Mouse (Mus musculus) megakaryocyte, embryonic 14.5 days (primary cell): ENCODE measurements around the gene Plekho1. TPM values are rescaled to one million over a fixed set of nuclear protein-coding genes. Genes with fewer than 3 reads are reported as not detected.
"Not testable (repeated sequence)": the region's sequence is repeated elsewhere in the genome, so short reads cannot be mapped to it uniquely, and the experiment has no call there.

Experiments
- H3K27me3 ChIP-seq: replicated peaks from 2 replicates; pipeline ENCODE3; 2012; ENCODE audit warnings: inconsistent platforms
- H3K36me3 ChIP-seq: replicated peaks from 2 replicates; pipeline ENCODE3; 2012; ENCODE audit warnings: low read length, inconsistent platforms, mixed read lengths
- H3K4me1 ChIP-seq: 2 replicates; pipeline ENCODE4 v1.6.1; 2012; ENCODE audit warnings: inconsistent platforms
- H3K4me3 ChIP-seq: replicated peaks from 2 replicates; pipeline ENCODE3; 2012; ENCODE audit warnings: moderate library complexity, mild to moderate bottlenecking, inconsistent platforms
- H3K9me3 ChIP-seq: 2 replicates; pipeline ENCODE4 v1.6.1; 2012; ENCODE audit warnings: inconsistent platforms
- FLI1 ChIP-seq: IDR thresholded peaks from 2 replicates; pipeline ENCODE4 v1.6.1; 2012; ENCODE audit warnings: low read length, inconsistent platforms, mixed read lengths
- GATA1 ChIP-seq: IDR thresholded peaks from 3 replicates; pipeline ENCODE4 v1.6.1; 2012; ENCODE audit warnings: mixed read lengths, low read length, inconsistent platforms, borderline replicate concordance
- polyA plus RNA-seq: library from polyadenylated mRNA; stranded (reverse); fragments of >175 nt; gene quantifications from 2 replicates; pipeline ENCODE4 v1.2.3, GENCODE M21; 2012; ENCODE audit warnings: low replicate concordance; ENCODE audit not compliant: insufficient read depth

The Plekho1 gene
- polyA plus RNA-seq, 1 experiment = 663 TPM

DNA sequence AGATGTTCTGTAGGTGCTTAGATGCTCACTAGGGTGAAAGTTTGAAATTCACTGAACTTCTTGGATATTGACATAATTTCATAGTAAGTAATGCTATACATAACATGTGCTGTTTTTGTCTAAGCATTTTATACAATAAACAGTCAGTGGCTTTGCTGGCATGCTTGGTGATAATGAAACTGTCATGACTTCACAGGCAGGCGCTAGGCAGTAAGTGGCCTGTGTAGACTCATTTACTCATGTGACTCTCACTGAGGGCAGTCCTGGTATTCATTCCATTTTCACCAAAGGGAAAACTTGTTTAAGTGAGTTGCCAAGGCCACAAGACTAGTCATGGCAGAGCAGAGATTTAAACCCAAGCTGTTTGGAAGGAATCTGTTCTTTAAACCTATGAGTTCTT, 26.5 kb downstream of the Plekho1 start:
- H3K4me1 ChIP-seq = peaks cover 45% of the 10 kb centered on the region
- no peak for TF ChIP-seq FLI1
- TF ChIP-seq GATA1 = no peak
- H3K4me3 ChIP-seq = no peak overlapping the region
- no peaks in the 10 kb centered on the region for H3K9me3 ChIP-seq
- peaks cover 15% of the 10 kb centered on the region for H3K27me3 ChIP-seq
- no peaks in the 10 kb centered on the region for H3K36me3 ChIP-seq

- Histone ChIP-seq H3K4me1 (peaks cover 54% of the 10 kb centered on the region), H3K4me3 (peak overlapping the region; percentile 86), H3K36me3 (no peaks in the 10 kb centered on the region), H3K27me3 (peaks cover 4% of the 10 kb centered on the region), H3K9me3 (no peaks in the 10 kb centered on the region)
- TF ChIP-seq FLI1 = no peak
- no peak for TF ChIP-seq GATA1
Measured at GRCm38 (mm10) chr3:95965518-95966451, 30.0 kb downstream of the Plekho1 start.

DNA sequence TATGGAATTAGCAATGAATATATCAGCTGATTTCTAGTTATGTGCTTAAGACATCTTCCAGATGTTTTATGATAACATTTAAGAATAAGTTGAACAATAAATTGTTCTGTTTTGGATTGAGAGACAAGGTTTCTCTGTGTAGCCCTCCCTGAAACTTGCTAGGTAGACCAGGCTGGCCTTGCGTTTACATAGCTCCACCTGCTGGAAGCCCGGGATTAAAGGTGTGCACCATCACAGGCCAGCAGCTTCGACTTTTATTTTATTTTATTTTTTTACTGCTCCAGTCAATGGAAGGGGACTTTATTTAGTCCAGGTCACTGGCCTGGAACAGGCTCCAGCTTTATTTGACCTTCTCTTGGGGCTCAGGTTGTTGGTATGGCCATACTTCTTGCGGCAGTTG, 32.1 kb downstream of the Plekho1 start:
- H3K9me3 ChIP-seq = no peaks in the 10 kb centered on the region
- no peak overlapping the region for H3K4me3 ChIP-seq
- peaks cover 4% of the 10 kb centered on the region for H3K27me3 ChIP-seq
- TF ChIP-seq FLI1 = no peak
- H3K36me3 ChIP-seq = no peaks in the 10 kb centered on the region
- peaks cover 43% of the 10 kb centered on the region for H3K4me1 ChIP-seq

DNA sequence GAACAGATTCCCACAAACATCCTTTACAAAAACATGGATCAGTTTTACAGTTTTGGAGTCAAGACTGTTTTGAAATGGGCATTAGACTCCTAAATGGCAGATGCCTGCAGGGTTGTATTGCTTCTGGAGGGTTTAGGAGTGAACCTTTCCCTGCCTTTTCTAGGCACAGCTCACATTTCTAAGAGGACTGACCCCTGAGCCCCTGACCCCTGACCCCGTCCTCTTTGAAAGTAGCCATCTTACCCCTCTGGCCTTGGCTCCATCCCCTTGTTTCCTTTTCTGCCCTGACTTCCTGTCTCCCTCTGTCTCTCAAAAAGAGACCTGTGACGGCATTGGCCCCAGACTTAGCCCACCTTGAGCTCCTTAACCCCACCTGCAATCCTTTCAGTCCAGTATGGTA, 32.6 kb downstream of the Plekho1 start:
- H3K27me3 ChIP-seq = peaks cover 4% of the 10 kb centered on the region
- H3K4me1 ChIP-seq = peaks cover 46% of the 10 kb centered on the region
- H3K4me3 ChIP-seq = no peak overlapping the region
- TF ChIP-seq FLI1 (no peak), GATA1 (no peak)
- H3K36me3 ChIP-seq = no peaks in the 10 kb centered on the region
- no peaks in the 10 kb centered on the region for H3K9me3 ChIP-seq

- H3K36me3 ChIP-seq, H3K27me3 ChIP-seq, H3K4me3 ChIP-seq, H3K9me3 ChIP-seq: not testable (repeated sequence)
- H3K4me1 ChIP-seq = peaks cover 57% of the 10 kb centered on the region
Measured at GRCm38 (mm10) chr3:95962182-95962581, 33.6 kb downstream of the Plekho1 start.

GRCm38 (mm10) chr3:95959807-95960206, 36.0 kb downstream of the Plekho1 start:
- H3K27me3 ChIP-seq = no peaks in the 10 kb centered on the region
- peaks cover 63% of the 10 kb centered on the region for H3K4me1 ChIP-seq
- H3K36me3 ChIP-seq = no peaks in the 10 kb centered on the region
- H3K4me3 ChIP-seq = no peak overlapping the region
- H3K9me3 ChIP-seq = no peaks in the 10 kb centered on the region
- TF ChIP-seq GATA1 (no peak), FLI1 (no peak)

GRCm38 (mm10) chr3:95959082-95959481, 36.7 kb downstream of the Plekho1 start:
- H3K27me3 ChIP-seq = no peaks in the 10 kb centered on the region
- TF ChIP-seq FLI1 (no peak), GATA1 (no peak)

DNA sequence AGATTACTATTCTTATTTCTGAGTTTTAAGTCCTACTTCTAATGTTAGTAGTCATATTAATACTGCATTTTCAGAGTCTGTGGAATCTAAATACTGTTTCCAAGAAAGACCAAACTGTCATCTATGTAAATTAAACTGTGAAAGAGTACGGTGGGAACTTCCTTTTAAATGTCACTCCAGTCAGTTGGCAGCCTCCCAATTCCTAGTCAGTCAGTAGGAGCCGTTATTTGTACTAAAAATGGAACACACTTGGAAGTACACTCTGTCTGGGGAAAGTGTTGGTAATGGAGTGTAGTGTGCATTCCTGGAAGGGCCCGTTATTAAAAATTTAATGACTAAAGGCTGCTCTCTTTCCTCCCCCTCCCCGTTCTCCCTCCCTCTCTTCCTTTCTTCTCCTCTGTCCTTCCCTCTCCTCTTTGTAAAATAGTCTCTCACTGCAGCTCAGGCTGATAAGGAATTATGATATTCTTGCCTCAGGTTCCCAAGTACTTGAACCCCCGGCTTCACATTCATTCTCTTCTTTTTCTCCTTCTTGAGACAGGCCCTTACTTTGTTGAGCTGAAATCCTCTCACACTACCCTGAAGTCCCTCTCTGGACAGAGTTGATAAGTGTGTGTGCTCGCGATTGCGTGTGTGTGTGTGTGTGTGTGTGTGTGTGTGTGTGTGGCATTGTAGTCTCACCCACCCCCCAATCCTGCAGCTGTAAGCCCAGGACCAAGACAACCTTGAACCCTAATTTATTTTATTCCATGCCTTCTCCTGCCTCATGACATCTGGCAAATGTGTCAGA, 38.2 kb downstream of the Plekho1 start:
- H3K4me3 ChIP-seq = no peak overlapping the region
- H3K27me3 ChIP-seq = no peaks in the 10 kb centered on the region
- H3K4me1 ChIP-seq = peaks cover 59% of the 10 kb centered on the region
- no peaks in the 10 kb centered on the region for H3K9me3 ChIP-seq
- no peak for TF ChIP-seq GATA1
- TF ChIP-seq FLI1 = no peak
- H3K36me3 ChIP-seq = no peaks in the 10 kb centered on the region

More at GRCm38 (mm10) chr3:95959082-95959481, 36.7 kb downstream of the Plekho1 start:
- Histone ChIP-seq H3K4me1 (peaks cover 61% of the 10 kb centered on the region), H3K36me3 (no peaks in the 10 kb centered on the region), H3K4me3 (no peak overlapping the region), H3K9me3 (no peaks in the 10 kb centered on the region)

GRCm38 (mm10) chr3:95955318-95955717, 40.5 kb downstream of the Plekho1 start:
- H3K4me3 ChIP-seq = no peak overlapping the region
- peaks cover 57% of the 10 kb centered on the region for H3K4me1 ChIP-seq
- TF ChIP-seq FLI1 (no peak), GATA1 (no peak)
- H3K27me3 ChIP-seq = no peaks in the 10 kb centered on the region
- H3K36me3 ChIP-seq = no peaks in the 10 kb centered on the region
- no peaks in the 10 kb centered on the region for H3K9me3 ChIP-seq

DNA sequence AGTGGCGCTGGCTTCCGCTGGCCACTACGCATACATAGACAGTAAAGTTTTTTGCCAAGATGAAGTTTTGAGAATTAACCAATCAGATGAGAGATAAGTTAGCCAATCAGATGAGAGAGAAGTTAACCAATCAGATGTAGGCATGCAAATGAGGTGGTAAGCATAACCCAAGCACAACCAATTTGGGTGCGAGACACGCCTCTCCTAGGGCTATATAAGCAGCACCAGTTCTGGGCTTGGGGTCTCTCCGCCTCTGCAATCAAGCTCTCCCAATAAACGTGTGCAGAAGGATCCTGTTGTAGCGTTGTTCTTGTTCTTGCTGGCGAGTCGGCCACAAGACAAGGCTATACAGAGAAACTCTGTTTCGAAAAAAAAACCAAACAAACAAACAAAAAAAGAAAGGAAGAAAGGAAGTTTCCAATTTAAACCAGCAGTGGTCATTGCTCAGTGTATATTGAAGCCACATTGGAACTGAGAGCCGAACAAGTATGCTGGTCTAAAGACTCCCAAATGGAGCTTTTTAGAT, 41.1 kb downstream of the Plekho1 start:
- H3K4me3 ChIP-seq, H3K27me3 ChIP-seq, H3K36me3 ChIP-seq, H3K9me3 ChIP-seq: not testable (repeated sequence)
- peaks cover 57% of the 10 kb centered on the region for H3K4me1 ChIP-seq
